Mouse (Mus musculus): ENCODE data around the gene Eps8l1.
"Not testable (repeated sequence)": the region's sequence is repeated elsewhere in the genome, so short reads cannot be mapped to it uniquely, and the experiment has no call there.

Gene Eps8l1

GRCm38 (mm10) chr7:4508062-4508738 lies 47.7 kb downstream of the Eps8l1 start:
- DNase-seq (ENCODE audit: low read depth, low spot score): no peak

- DNase-seq (ENCODE audit: low read depth, low spot score): no peak
Observed at GRCm38 (mm10) chr7:4508739-4509116, 48.3 kb downstream of the Eps8l1 start.

GRCm38 (mm10) chr7:4509863-4510608 lies 49.6 kb downstream of the Eps8l1 start:
- DNase-seq (ENCODE audit: low read depth, low spot score): peak; percentile 54

- DNase-seq (ENCODE audit: low read depth, low spot score): no peak
Observed at GRCm38 (mm10) chr7:4511489-4512224, 51.2 kb downstream of the Eps8l1 start.

GRCm38 (mm10) chr7:4513236-4513635 lies 52.8 kb downstream of the Eps8l1 start:
- peak; percentile 42 for DNase-seq (ENCODE audit: low read depth, low spot score)

- no peak for DNase-seq (ENCODE audit: low read depth, low spot score)
Observed at GRCm38 (mm10) chr7:4513829-4514712, 53.6 kb downstream of the Eps8l1 start.

- DNase-seq (ENCODE audit: low read depth, low spot score): no peak
Observed at GRCm38 (mm10) chr7:4515853-4516252, 55.4 kb downstream of the Eps8l1 start.

- DNase-seq (ENCODE audit: low read depth, low spot score): no peak
Observed at GRCm38 (mm10) chr7:4516332-4517050, 56.0 kb downstream of the Eps8l1 start, which contains the start of gene Tnnt1. Tnnt1 (minus strand) TSS chr7:4516382.

GRCm38 (mm10) chr7:4518487-4518886 lies 58.0 kb downstream of the Eps8l1 start:
- no peak for DNase-seq (ENCODE audit: low read depth, low spot score)

- no peak for DNase-seq (ENCODE audit: low read depth, low spot score)
Observed at GRCm38 (mm10) chr7:4521231-4522003, 60.9 kb downstream of the Eps8l1 start.

- no peak for DNase-seq (ENCODE audit: low read depth, low spot score)
Observed at GRCm38 (mm10) chr7:4522292-4522691, 61.8 kb downstream of the Eps8l1 start.

GRCm38 (mm10) chr7:4523205-4524130 lies 63.0 kb downstream of the Eps8l1 start:
- DNase-seq (ENCODE audit: low read depth, low spot score): no peak

GRCm38 (mm10) chr7:4524212-4524922 lies 63.9 kb downstream of the Eps8l1 start, which contains the start of gene Tnni3:
Tnni3 (minus strand) TSS chr7:4524229.
- not testable (repeated sequence) for DNase-seq (ENCODE audit: low read depth, low spot score)

GRCm38 (mm10) chr7:4526341-4527301 lies 66.1 kb downstream of the Eps8l1 start:
- no peak for DNase-seq (ENCODE audit: low read depth, low spot score)

- no peak for DNase-seq (ENCODE audit: low read depth, low spot score)
Observed at GRCm38 (mm10) chr7:4527302-4527689, 66.8 kb downstream of the Eps8l1 start.

Data from c-Kit-negative CD71-positive TER-119-positive erythroid progenitor cells, embryonic 14.5 days (primary cell).